Mouse (Mus musculus): ENCODE data around the gene Olfr136. TPM values are rescaled to one million over a fixed set of nuclear protein-coding genes. Genes with fewer than 3 reads are reported as not detected.

Olfr136 gene
- polyA plus RNA-seq (2015; fragmentation: Nextera tagmentation; extraction: Ambion mirVana): not detected in 2 replicates

- no peak for ATAC-seq
- H3K4me3 ChIP-seq (ENCODE audit: low read length): no peak within 1 kb of the TSS
- H3K4me2 ChIP-seq (ENCODE audit: low read depth, low read length): no peak within 1 kb of the TSS
- H3K27me3 ChIP-seq (replicated peaks; ENCODE audit: control insufficient read depth, insufficient read depth, low read length): no peaks in the 10 kb centered on the region
- H3K27ac ChIP-seq (ENCODE audit: low read length): no peak within 1 kb of the TSS
- H3K36me3 ChIP-seq (ENCODE audit: control insufficient read depth, insufficient read depth, low read length): no peaks in the 10 kb centered on the region
- no peaks in the 10 kb centered on the region for H3K4me1 ChIP-seq (ENCODE audit: control insufficient read depth, insufficient read depth, low read length)
- no peaks in the 10 kb centered on the region for H3K9me3 ChIP-seq (ENCODE audit: control insufficient read depth, low read length)
- H3K9ac ChIP-seq (ENCODE audit: low read depth, low read length): no peak within 1 kb of the TSS
Observed at GRCm38 (mm10) chr17:38329531-38329930, at the start of gene Olfr136. TSS of gene Olfr136 (plus strand) at chr17:38329831.

GRCm38 (mm10) chr17:38307470-38307869 lies 22.2 kb upstream of the Olfr136 start, which contains the start of gene Olfr137:
TSS of gene Olfr137 (minus strand) at chr17:38307570.
- Histone ChIP-seq H3K27me3 (replicated peaks; ENCODE audit: control insufficient read depth, insufficient read depth, low read length) (no peaks in the 10 kb centered on the region), H3K9me3 (ENCODE audit: control insufficient read depth, low read length) (peaks cover 2% of the 10 kb centered on the region; the same call in 1 of the 2 replicates)
- no peak for ATAC-seq

More at GRCm38 (mm10) chr17:38307470-38307869, 22.2 kb upstream of the Olfr136 start, which contains the start of gene Olfr137:
- H3K4me1 ChIP-seq (ENCODE audit: control insufficient read depth, insufficient read depth, low read length): no peaks in the 10 kb centered on the region
- H3K4me2 ChIP-seq (ENCODE audit: low read depth, low read length): no peak within 1 kb of the TSS
- no peak within 1 kb of the TSS for H3K27ac ChIP-seq (ENCODE audit: low read length)
- H3K36me3 ChIP-seq (ENCODE audit: control insufficient read depth, insufficient read depth, low read length): no peaks in the 10 kb centered on the region
- H3K4me3 ChIP-seq (ENCODE audit: low read length): no peak within 1 kb of the TSS
- no peak within 1 kb of the TSS for H3K9ac ChIP-seq (ENCODE audit: low read depth, low read length)

Other genes starting within 250 kb of the Olfr136 start
- gene Olfr131, start 241.1 kb upstream of the Olfr136 start, polyA plus RNA-seq (2015; fragmentation: Nextera tagmentation; extraction: Ambion mirVana): not detected in 2 replicates
- gene Olfr132, start 195.3 kb upstream of the Olfr136 start, polyA plus RNA-seq (2015; fragmentation: Nextera tagmentation; extraction: Ambion mirVana): not detected in 2 replicates
- gene Olfr133, start 184.6 kb upstream of the Olfr136 start, polyA plus RNA-seq (2015; fragmentation: Nextera tagmentation; extraction: Ambion mirVana): not detected in 2 replicates
- gene Olfr134, start 158.4 kb upstream of the Olfr136 start, polyA plus RNA-seq (2015; fragmentation: Nextera tagmentation; extraction: Ambion mirVana): not detected in 2 replicates
- not detected in 2 replicates for gene Olfr135, start 125.5 kb upstream of the Olfr136 start, polyA plus RNA-seq (2015; fragmentation: Nextera tagmentation; extraction: Ambion mirVana)
- not detected in 2 replicates for gene Olfr138, start 68.8 kb upstream of the Olfr136 start, polyA plus RNA-seq (2015; fragmentation: Nextera tagmentation; extraction: Ambion mirVana)
- not detected in 2 replicates for gene Olfr137, start 22.3 kb upstream of the Olfr136 start, polyA plus RNA-seq (2015; fragmentation: Nextera tagmentation; extraction: Ambion mirVana)
- gene Esp36, start 90.4 kb downstream of the Olfr136 start, polyA plus RNA-seq (2015; fragmentation: Nextera tagmentation; extraction: Ambion mirVana): not detected in 2 replicates
- gene Esp34, start 224.4 kb downstream of the Olfr136 start, polyA plus RNA-seq (2015; fragmentation: Nextera tagmentation; extraction: Ambion mirVana): not detected in 2 replicates

Data from intestine, embryonic 16.5 days (tissue).